Mouse (Mus musculus) lung, postnatal 14 days (tissue): ENCODE results near the gene Cxcl5.

ENCODE experiments used
- DNase-seq: peaks from one replicate; pipeline ENCODE4 v3.0.0; 2021

Cxcl5 gene

GRCm38 (mm10) chr5:90759077-90760065 is at the start of gene Cxcl5:
TSS of gene Cxcl5 (plus strand) at chr5:90759360.
- DNase-seq, result no peak

GRCm38 (mm10) chr5:90711409-90711808 is 47.8 kb upstream of the Cxcl5 start:
- DNase-seq, result no peak

GRCm38 (mm10) chr5:90717937-90718336 is 41.2 kb upstream of the Cxcl5 start:
- DNase-seq, result no peak

GRCm38 (mm10) chr5:90722656-90723055 is 36.5 kb upstream of the Cxcl5 start:
- DNase-seq, result no peak

GRCm38 (mm10) chr5:90728254-90728653 is 30.9 kb upstream of the Cxcl5 start:
- DNase-seq, result no peak

- peak; percentile 25 for DNase-seq
Measured at GRCm38 (mm10) chr5:90731480-90731879, 27.7 kb upstream of the Cxcl5 start.

GRCm38 (mm10) chr5:90742029-90742428 is 17.1 kb upstream of the Cxcl5 start:
- no peak for DNase-seq

- DNase-seq, result no peak
Measured at GRCm38 (mm10) chr5:90753934-90754333, 5.2 kb upstream of the Cxcl5 start.

GRCm38 (mm10) chr5:90758020-90758605 is 1.0 kb upstream of the Cxcl5 start:
- DNase-seq, result no peak

- DNase-seq, result no peak
Measured at GRCm38 (mm10) chr5:90760303-90760702, 1.1 kb downstream of the Cxcl5 start.

- DNase-seq, result no peak
Measured at GRCm38 (mm10) chr5:90760844-90761243, 1.7 kb downstream of the Cxcl5 start.

- DNase-seq, result no peak
Measured at GRCm38 (mm10) chr5:90761834-90762233, 2.7 kb downstream of the Cxcl5 start.

GRCm38 (mm10) chr5:90763912-90764665 is 4.9 kb downstream of the Cxcl5 start:
- no peak for DNase-seq

GRCm38 (mm10) chr5:90765821-90766606 is 6.9 kb downstream of the Cxcl5 start:
- DNase-seq, result no peak

GRCm38 (mm10) chr5:90768218-90768617 is 9.1 kb downstream of the Cxcl5 start, which contains the start of gene Ppbp:
TSS of gene Ppbp (plus strand) at chr5:90768518.
- DNase-seq, result no peak

- no peak for DNase-seq
Measured at GRCm38 (mm10) chr5:90771369-90771768, 12.2 kb downstream of the Cxcl5 start.

GRCm38 (mm10) chr5:90771880-90772653 is 12.9 kb downstream of the Cxcl5 start, which contains the start of gene Pf4:
TSS of gene Pf4 (plus strand) at chr5:90772435.
- peak; percentile 16 for DNase-seq

GRCm38 (mm10) chr5:90775562-90775961 is 16.4 kb downstream of the Cxcl5 start:
- DNase-seq, result no peak

- DNase-seq, result no peak
Measured at GRCm38 (mm10) chr5:90777621-90778020, 18.5 kb downstream of the Cxcl5 start.

GRCm38 (mm10) chr5:90778856-90779255 is 19.7 kb downstream of the Cxcl5 start:
- DNase-seq, result no peak

- DNase-seq, result no peak
Measured at GRCm38 (mm10) chr5:90783697-90784096, 24.5 kb downstream of the Cxcl5 start.
